Mouse (Mus musculus) MEL (cell line): ENCODE results near the gene Psmd9.

Experiments
- CTCF ChIP-seq, 3 experiments: IDR thresholded peaks in 2 of 3; conservative IDR thresholded peaks in 1 of 3; 2 replicates each; pipeline ENCODE4 v1.5.1; 2011 to 2012; ENCODE audit warnings: low read length in 3 of 3, low read depth in 2 of 3, mild to moderate bottlenecking in 2 of 3, improper control_type of control experiment in 1 of 3, inconsistent platforms in 1 of 3, mixed read lengths in 1 of 3, moderate library complexity in 1 of 3; ENCODE audit not compliant: control insufficient read depth in 1 of 3, insufficient read depth in 1 of 3, poor library complexity in 1 of 3, severe bottlenecking in 1 of 3
- ELF1 ChIP-seq: IDR thresholded peaks from 2 replicates; pipeline ENCODE4 v1.6.1; 2014; ENCODE audit warnings: low read depth, mild to moderate bottlenecking, inconsistent platforms, low read length, improper control_type of control experiment, moderate library complexity
- EP300 ChIP-seq, 2 experiments: IDR thresholded peaks; 2 replicates each; pipeline ENCODE4 v1.6.1; 2011; ENCODE audit warnings: improper control_type of control experiment in 2 of 2, low read length in 2 of 2, low read depth in 1 of 2, mild to moderate bottlenecking in 1 of 2
- GATA1 ChIP-seq: IDR thresholded peaks from 2 replicates; pipeline ENCODE4 v1.6.1; 2011; ENCODE audit warnings: low read depth, low read length, improper control_type of control experiment
- KAT2A ChIP-seq: conservative IDR thresholded peaks from 2 replicates; pipeline ENCODE4 v1.6.1; 2012; ENCODE audit warnings: low read depth, low read length, improper control_type of control experiment, inconsistent platforms
- MAFK ChIP-seq: IDR thresholded peaks from 2 replicates; pipeline ENCODE4 v1.6.1; 2011; ENCODE audit warnings: low read depth, mild to moderate bottlenecking, low read length, improper control_type of control experiment, borderline replicate concordance
- MAZ ChIP-seq: IDR thresholded peaks from 2 replicates; pipeline ENCODE4 v1.6.1; 2012; ENCODE audit warnings: low read depth, mild to moderate bottlenecking, inconsistent platforms, low read length, improper control_type of control experiment
- MXI1 ChIP-seq: IDR thresholded peaks from 2 replicates; pipeline ENCODE4 v1.6.1; 2011; ENCODE audit warnings: mild to moderate bottlenecking, low read depth, low read length, improper control_type of control experiment
- NRF1 ChIP-seq: IDR thresholded peaks from 2 replicates; pipeline ENCODE4 v1.6.1; 2014; ENCODE audit warnings: low read depth, mild to moderate bottlenecking, inconsistent platforms, low read length, improper control_type of control experiment, moderate library complexity; ENCODE audit not compliant: poor library complexity, insufficient read depth, severe bottlenecking
- SIN3A ChIP-seq: IDR thresholded peaks from 2 replicates; pipeline ENCODE4 v1.6.1; 2012; ENCODE audit warnings: low read length, improper control_type of control experiment, inconsistent platforms
- SMC3 ChIP-seq: IDR thresholded peaks from 2 replicates; pipeline ENCODE4 v1.6.1; 2011; ENCODE audit warnings: low read depth, low read length, improper control_type of control experiment
- USF1 ChIP-seq: IDR thresholded peaks from 2 replicates; pipeline ENCODE4 v1.6.1; 2014; ENCODE audit warnings: low read depth, mild to moderate bottlenecking, inconsistent platforms, low read length, improper control_type of control experiment, moderate library complexity
- ZC3H11A ChIP-seq: IDR thresholded peaks from 2 replicates; pipeline ENCODE4 v1.6.1; 2012; ENCODE audit warnings: low read depth, mild to moderate bottlenecking, inconsistent platforms, low read length, improper control_type of control experiment

DNA sequence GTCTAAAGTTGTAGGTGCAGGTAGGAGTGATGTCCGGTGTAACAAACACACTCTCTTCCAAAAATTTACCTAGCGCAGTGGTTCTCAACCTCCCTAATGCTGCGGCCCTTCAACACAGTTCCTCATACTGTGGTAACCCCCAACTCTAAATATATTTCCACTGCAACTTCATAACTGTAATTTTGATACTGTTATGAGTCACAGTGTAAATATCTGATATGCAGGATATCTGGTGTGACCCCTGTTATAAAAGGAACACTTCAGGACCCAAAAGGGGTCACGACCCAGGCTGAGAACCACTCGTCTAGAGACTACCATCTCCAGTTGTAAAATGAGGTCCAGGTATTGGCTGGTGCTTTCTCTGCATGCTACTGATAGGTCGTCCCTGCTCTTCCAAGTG is 44.1 kb upstream of the Psmd9 start:
- TF ChIP-seq EP300 (IDR thresholded peaks at IDR 0.05; ENCODE audit: low read depth in 1 of 2, low read length in 2 of 2) = no peak
- TF ChIP-seq MAZ = no peak
- no peak for TF ChIP-seq CTCF (IDR thresholded peaks at IDR 0.05 in 2 of 3, conservative IDR thresholded peaks at IDR 0.05 in 1 of 3; ENCODE audit: control insufficient read depth in 1 of 3, insufficient read depth in 1 of 3, low read depth in 2 of 3, low read length in 3 of 3, poor library complexity in 1 of 3, severe bottlenecking in 1 of 3)
- no peak for TF ChIP-seq ZC3H11A
- TF ChIP-seq SIN3A = no peak
- TF ChIP-seq ELF1 = no peak
- TF ChIP-seq NRF1 = no peak
- TF ChIP-seq USF1 = no peak
- no peak for TF ChIP-seq SMC3
- TF ChIP-seq KAT2A = no peak
- TF ChIP-seq MXI1 = no peak
- TF ChIP-seq GATA1 = no peak
- no peak for TF ChIP-seq MAFK
